Mouse (Mus musculus): ENCODE data around the gene Col24a1. TPM values are rescaled to one million over a fixed set of nuclear protein-coding genes. Genes with fewer than 3 reads are reported as not detected.

Col24a1 gene
- polyA plus RNA-seq, 1 experiment from 2014 or later, result 2.4 TPM

DNA sequence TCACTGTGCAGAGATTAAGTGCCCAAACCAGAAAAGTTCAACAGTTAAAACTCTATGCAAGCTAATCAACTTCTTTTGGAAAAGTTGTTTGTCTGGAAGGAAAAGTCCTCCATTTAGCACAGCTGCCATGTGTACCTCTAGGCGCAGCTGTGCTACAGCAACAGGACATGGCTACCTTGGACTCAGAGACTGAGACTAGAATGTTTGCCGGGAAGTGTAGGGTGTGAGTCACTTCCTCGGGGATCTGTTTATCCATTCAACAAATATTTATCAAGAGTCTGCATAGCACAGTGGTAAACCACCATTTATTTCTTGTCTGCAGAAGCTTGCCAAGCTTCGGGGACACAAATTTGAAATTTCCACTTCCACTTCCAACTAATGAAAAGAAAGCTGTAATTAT, 178.8 kb downstream of the Col24a1 start:
- Histone ChIP-seq H3K36me3 (ENCODE audit: control insufficient read depth, insufficient read depth, low read length) (no peaks in the 10 kb centered on the region), H3K27me3 (replicated peaks; ENCODE audit: control insufficient read depth, insufficient read depth, low read length) (no peaks in the 10 kb centered on the region), H3K4me3 (ENCODE audit: low read length) (no peak overlapping the region), H3K4me2 (ENCODE audit: low read depth, low read length) (no peak overlapping the region), H3K9me3 (ENCODE audit: control insufficient read depth, low read length) (no peaks in the 10 kb centered on the region), H3K27ac (ENCODE audit: low read length) (no peak overlapping the region), H3K9ac (ENCODE audit: low read depth, low read length) (no peak overlapping the region), H3K4me1 (ENCODE audit: control insufficient read depth, insufficient read depth, low read length) (no peaks in the 10 kb centered on the region)
- WGBS, result 33% methylated on average over 4 of the region's 4 CpGs
- ATAC-seq, result peak; percentile 58

DNA sequence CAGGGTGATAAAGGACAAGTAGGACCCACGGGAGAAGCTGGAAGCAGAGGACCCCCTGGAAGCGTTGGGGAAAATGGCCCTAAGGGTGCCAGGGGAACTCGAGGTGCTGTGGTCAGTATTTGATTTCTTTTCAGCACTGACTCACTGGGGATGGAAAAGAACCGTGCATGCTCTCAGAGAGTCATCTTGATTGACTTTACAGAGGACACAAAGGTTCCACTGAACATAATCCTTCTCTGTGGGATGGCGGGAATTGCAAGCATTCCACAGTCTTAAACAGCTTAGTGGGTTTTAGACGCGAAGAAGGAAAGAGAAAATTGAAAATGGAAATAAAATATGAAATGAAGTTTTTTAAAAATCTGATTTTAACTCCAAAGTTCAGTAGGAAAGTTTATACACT, 181.9 kb downstream of the Col24a1 start:
- Histone ChIP-seq H3K4me3 (ENCODE audit: low read length) (no peak overlapping the region), H3K4me1 (ENCODE audit: control insufficient read depth, insufficient read depth, low read length) (no peaks in the 10 kb centered on the region), H3K4me2 (ENCODE audit: low read depth, low read length) (no peak overlapping the region), H3K27ac (ENCODE audit: low read length) (no peak overlapping the region), H3K27me3 (replicated peaks; ENCODE audit: control insufficient read depth, insufficient read depth, low read length) (no peaks in the 10 kb centered on the region), H3K9ac (ENCODE audit: low read depth, low read length) (no peak overlapping the region), H3K9me3 (ENCODE audit: control insufficient read depth, low read length) (no peaks in the 10 kb centered on the region), H3K36me3 (ENCODE audit: control insufficient read depth, insufficient read depth, low read length) (no peaks in the 10 kb centered on the region)
- WGBS, result 67% methylated on average over 7 of the region's 7 CpGs
- no peak for ATAC-seq

DNA sequence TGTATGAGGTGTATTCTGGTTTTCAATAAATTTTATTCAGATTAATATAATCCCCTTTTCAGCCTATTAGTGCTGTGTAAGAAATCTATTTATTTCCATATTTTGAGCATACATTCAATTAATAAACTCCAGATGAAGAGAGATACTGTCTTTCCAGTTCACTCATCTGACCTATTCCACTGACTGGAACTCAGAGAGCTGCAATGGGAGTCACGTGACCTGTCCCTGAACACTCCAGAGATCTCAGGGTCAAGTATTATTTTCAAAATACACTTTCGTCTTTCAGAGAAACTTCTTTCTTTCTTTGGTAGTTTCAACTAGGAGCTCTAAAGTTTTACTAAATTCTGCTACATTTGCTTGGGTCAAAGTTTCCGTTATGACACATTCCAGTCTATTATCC, 184.4 kb downstream of the Col24a1 start:
- ATAC-seq, result no peak
- H3K9ac ChIP-seq (ENCODE audit: low read depth, low read length), result no peak overlapping the region
- WGBS, result 79% methylated on average over 3 of the region's 3 CpGs

DNA sequence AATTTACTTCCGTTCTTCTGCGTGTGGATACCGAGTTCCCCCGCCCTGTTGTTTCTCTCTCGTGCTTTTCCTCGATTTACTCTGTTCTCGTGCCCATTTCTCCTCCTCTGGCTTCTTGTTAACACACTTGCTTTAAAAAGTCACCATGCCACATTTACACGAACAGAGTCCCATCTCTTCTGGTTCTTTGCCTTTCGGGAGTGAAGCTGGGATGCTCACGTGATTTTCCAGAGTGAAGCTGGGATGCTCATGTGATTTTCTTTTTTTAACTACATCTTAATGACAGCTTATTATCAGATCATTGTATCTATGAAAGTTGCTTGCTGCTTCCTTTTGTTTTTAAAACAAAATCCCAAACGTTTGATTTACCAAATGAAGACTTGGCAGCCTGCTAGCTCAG, 184.8 kb downstream of the Col24a1 start:
- Histone ChIP-seq H3K36me3 (ENCODE audit: control insufficient read depth, insufficient read depth, low read length) (no peaks in the 10 kb centered on the region), H3K4me1 (ENCODE audit: control insufficient read depth, insufficient read depth, low read length) (no peaks in the 10 kb centered on the region), H3K4me3 (ENCODE audit: low read length) (no peak overlapping the region), H3K9ac (ENCODE audit: low read depth, low read length) (no peak overlapping the region), H3K27ac (ENCODE audit: low read length) (no peak overlapping the region), H3K4me2 (ENCODE audit: low read depth, low read length) (no peak overlapping the region), H3K9me3 (ENCODE audit: control insufficient read depth, low read length) (no peaks in the 10 kb centered on the region), H3K27me3 (replicated peaks; ENCODE audit: control insufficient read depth, insufficient read depth, low read length) (no peaks in the 10 kb centered on the region)
- ATAC-seq, result no peak
- WGBS, result 76% methylated on average over 11 of the region's 11 CpGs

More for the DNA sequence above, 184.4 kb downstream of the Col24a1 start:
- no peaks in the 10 kb centered on the region for H3K9me3 ChIP-seq (ENCODE audit: control insufficient read depth, low read length)
- no peaks in the 10 kb centered on the region for H3K27me3 ChIP-seq (replicated peaks; ENCODE audit: control insufficient read depth, insufficient read depth, low read length)
- no peak overlapping the region for H3K4me3 ChIP-seq (ENCODE audit: low read length)
- H3K4me1 ChIP-seq (ENCODE audit: control insufficient read depth, insufficient read depth, low read length), result no peaks in the 10 kb centered on the region
- no peak overlapping the region for H3K4me2 ChIP-seq (ENCODE audit: low read depth, low read length)
- H3K36me3 ChIP-seq (ENCODE audit: control insufficient read depth, insufficient read depth, low read length), result no peaks in the 10 kb centered on the region
- no peak overlapping the region for H3K27ac ChIP-seq (ENCODE audit: low read length)

DNA sequence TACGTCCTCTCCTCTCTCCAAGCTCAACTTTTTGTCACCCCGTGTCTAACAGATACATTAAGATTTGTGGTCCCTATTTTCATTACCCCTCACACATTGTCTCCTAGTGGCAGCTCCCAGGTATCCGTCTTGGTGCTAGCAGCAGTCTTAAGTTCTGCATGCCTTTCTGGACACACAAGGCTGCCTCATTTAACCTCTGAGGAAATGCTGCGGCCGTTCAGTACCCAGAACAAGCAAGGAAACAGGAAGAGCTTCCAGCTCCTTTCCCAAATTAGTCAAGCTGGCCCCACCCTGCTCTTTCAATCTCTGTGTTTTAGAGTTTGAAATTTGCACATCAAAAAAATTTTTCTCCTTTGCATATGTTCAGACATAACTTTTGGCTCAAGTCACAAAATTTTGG, 186.2 kb downstream of the Col24a1 start:
- no peaks in the 10 kb centered on the region for H3K27me3 ChIP-seq (replicated peaks; ENCODE audit: control insufficient read depth, insufficient read depth, low read length)
- ATAC-seq, result no peak

DNA sequence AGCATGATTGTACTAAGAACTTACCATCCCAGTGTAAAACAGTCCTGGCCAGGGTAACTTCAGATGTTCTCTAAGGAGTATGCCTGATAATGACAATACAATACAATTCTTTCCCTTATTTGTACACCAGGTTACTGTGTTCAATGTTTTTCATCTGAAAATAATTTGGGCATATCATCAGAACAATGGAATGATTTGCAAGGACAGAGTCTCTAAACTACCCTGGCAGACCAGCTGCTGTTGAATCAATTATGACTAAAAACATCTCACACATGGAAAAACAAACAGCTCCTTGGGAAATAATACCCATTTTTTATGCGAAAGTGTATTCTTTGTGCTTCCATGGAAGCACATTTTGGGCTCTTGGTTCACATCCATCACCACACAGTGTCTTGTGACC, 198.0 kb downstream of the Col24a1 start:
- no peaks in the 10 kb centered on the region for H3K9me3 ChIP-seq (ENCODE audit: control insufficient read depth, low read length)
- no peak for ATAC-seq
- 83% methylated on average over 1 of the region's 1 CpGs for WGBS
- no peaks in the 10 kb centered on the region for H3K4me1 ChIP-seq (ENCODE audit: control insufficient read depth, insufficient read depth, low read length)
- no peak overlapping the region for H3K4me2 ChIP-seq (ENCODE audit: low read depth, low read length)
- H3K27ac ChIP-seq (ENCODE audit: low read length), result no peak overlapping the region
- H3K9ac ChIP-seq (ENCODE audit: low read depth, low read length), result no peak overlapping the region
- H3K27me3 ChIP-seq (replicated peaks; ENCODE audit: control insufficient read depth, insufficient read depth, low read length), result no peaks in the 10 kb centered on the region
- no peaks in the 10 kb centered on the region for H3K36me3 ChIP-seq (ENCODE audit: control insufficient read depth, insufficient read depth, low read length)
- no peak overlapping the region for H3K4me3 ChIP-seq (ENCODE audit: low read length)

More for the DNA sequence above, 186.2 kb downstream of the Col24a1 start:
- Histone ChIP-seq H3K36me3 (ENCODE audit: control insufficient read depth, insufficient read depth, low read length) (no peaks in the 10 kb centered on the region), H3K4me2 (ENCODE audit: low read depth, low read length) (no peak overlapping the region), H3K4me3 (ENCODE audit: low read length) (no peak overlapping the region), H3K4me1 (ENCODE audit: control insufficient read depth, insufficient read depth, low read length) (no peaks in the 10 kb centered on the region), H3K27ac (ENCODE audit: low read length) (no peak overlapping the region), H3K9me3 (ENCODE audit: control insufficient read depth, low read length) (no peaks in the 10 kb centered on the region), H3K9ac (ENCODE audit: low read depth, low read length) (no peak overlapping the region)
- 54% methylated on average over 5 of the region's 5 CpGs for WGBS

DNA sequence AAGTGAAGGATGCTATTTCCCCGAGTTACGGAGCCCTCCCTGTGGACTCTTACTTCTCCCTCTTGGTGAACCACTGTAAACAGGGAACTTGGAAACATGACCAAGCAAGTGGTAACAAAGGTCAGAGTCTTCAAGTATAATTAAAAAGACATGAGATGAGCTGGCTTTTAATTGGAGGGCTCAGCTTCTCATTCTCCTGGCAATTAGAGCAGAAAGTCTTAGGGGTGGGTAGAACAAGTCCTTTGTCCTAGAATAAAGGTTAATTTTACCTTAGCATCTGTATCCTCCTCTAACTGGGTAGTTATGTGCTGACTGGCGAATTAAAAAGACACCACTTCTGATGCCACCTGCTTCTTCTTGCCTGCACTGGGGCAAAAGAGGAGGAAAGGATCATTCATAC, 199.1 kb downstream of the Col24a1 start:
- no peak for ATAC-seq
- Histone ChIP-seq H3K27me3 (replicated peaks; ENCODE audit: control insufficient read depth, insufficient read depth, low read length) (no peaks in the 10 kb centered on the region), H3K4me2 (ENCODE audit: low read depth, low read length) (no peak overlapping the region), H3K9ac (ENCODE audit: low read depth, low read length) (no peak overlapping the region), H3K9me3 (ENCODE audit: control insufficient read depth, low read length) (no peaks in the 10 kb centered on the region), H3K4me3 (ENCODE audit: low read length) (no peak overlapping the region), H3K4me1 (ENCODE audit: control insufficient read depth, insufficient read depth, low read length) (no peaks in the 10 kb centered on the region), H3K36me3 (ENCODE audit: control insufficient read depth, insufficient read depth, low read length) (no peaks in the 10 kb centered on the region), H3K27ac (ENCODE audit: low read length) (no peak overlapping the region)
- WGBS, result 69% methylated on average over 3 of the region's 3 CpGs

DNA sequence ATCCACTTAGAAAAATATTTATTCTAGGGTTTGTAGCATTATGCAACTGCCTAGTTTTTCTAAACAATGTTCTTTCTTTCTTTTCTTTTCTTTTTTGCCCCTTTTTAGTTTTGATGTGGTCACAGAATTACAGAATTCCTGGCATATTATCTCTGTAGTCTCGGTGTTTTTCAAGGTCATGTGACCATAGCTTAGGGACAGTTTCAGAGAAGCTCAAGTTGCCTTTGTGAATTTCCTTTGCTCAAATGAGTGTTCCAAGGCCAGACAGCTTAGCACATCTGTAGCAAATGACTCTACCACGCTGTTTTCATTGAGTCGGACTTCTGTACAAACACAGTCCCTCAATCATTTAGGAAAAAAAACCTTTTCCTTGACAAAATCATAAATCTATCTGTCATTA, 205.9 kb downstream of the Col24a1 start:
- Histone ChIP-seq H3K9ac (ENCODE audit: low read depth, low read length) (no peak overlapping the region), H3K27ac (ENCODE audit: low read length) (no peak overlapping the region), H3K27me3 (replicated peaks; ENCODE audit: control insufficient read depth, insufficient read depth, low read length) (no peaks in the 10 kb centered on the region), H3K4me2 (ENCODE audit: low read depth, low read length) (no peak overlapping the region), H3K36me3 (ENCODE audit: control insufficient read depth, insufficient read depth, low read length) (no peaks in the 10 kb centered on the region), H3K9me3 (ENCODE audit: control insufficient read depth, low read length) (no peaks in the 10 kb centered on the region), H3K4me3 (ENCODE audit: low read length) (no peak overlapping the region), H3K4me1 (ENCODE audit: control insufficient read depth, insufficient read depth, low read length) (no peaks in the 10 kb centered on the region)
- no peak for ATAC-seq
- WGBS, result 52% methylated on average over 3 of the region's 3 CpGs

DNA sequence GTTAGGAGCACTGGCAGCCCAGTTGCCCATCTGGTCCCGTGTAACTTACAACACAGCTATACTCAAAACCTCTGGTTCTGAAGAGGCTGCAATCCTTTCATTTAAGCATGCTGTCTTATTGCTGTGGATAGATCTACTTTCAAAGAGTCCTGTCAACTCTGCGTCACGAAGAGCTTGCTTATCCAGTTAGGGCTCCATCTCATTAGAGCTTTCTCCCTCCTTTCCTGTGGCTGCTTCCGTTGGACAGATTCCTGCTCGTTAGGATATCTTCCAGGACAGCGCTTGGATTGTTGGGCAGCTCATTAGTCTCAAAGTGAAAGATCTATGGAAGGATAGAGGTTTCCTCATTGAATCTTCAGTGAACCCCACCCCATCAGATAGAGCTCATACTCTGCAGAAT, 206.6 kb downstream of the Col24a1 start:
- WGBS, result 90% methylated on average over 6 of the region's 6 CpGs
- Histone ChIP-seq H3K9me3 (ENCODE audit: control insufficient read depth, low read length) (no peaks in the 10 kb centered on the region), H3K4me1 (ENCODE audit: control insufficient read depth, insufficient read depth, low read length) (no peaks in the 10 kb centered on the region), H3K4me2 (ENCODE audit: low read depth, low read length) (no peak overlapping the region), H3K9ac (ENCODE audit: low read depth, low read length) (no peak overlapping the region), H3K36me3 (ENCODE audit: control insufficient read depth, insufficient read depth, low read length) (no peaks in the 10 kb centered on the region), H3K4me3 (ENCODE audit: low read length) (no peak overlapping the region), H3K27me3 (replicated peaks; ENCODE audit: control insufficient read depth, insufficient read depth, low read length) (no peaks in the 10 kb centered on the region), H3K27ac (ENCODE audit: low read length) (no peak overlapping the region)
- no peak for ATAC-seq

DNA sequence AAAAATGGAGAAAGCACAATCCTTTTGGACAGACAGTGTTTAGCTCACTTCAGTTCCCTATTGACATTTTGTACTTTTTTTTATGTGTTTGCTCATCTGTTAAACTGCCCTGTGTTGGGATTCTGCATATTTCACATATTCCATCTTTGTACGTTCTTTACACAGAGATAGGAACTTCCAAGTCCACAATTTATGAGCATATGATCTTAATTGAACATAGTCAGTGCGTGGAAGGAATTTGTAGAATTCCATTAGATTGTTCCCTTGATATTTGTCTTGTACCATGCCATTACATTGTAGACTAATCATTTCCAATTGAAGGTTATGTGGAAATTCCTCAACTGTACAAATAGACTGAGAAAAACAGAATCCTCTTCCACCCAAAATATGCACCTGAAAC, 212.6 kb downstream of the Col24a1 start:
- ATAC-seq, result no peak
- no peaks in the 10 kb centered on the region for H3K36me3 ChIP-seq (ENCODE audit: control insufficient read depth, insufficient read depth, low read length)
- WGBS, result 70% methylated on average over 2 of the region's 2 CpGs

More for the DNA sequence above, 212.6 kb downstream of the Col24a1 start:
- no peak overlapping the region for H3K27ac ChIP-seq (ENCODE audit: low read length)
- no peak overlapping the region for H3K9ac ChIP-seq (ENCODE audit: low read depth, low read length)
- no peak overlapping the region for H3K4me2 ChIP-seq (ENCODE audit: low read depth, low read length)
- H3K4me3 ChIP-seq (ENCODE audit: low read length), result no peak overlapping the region
- H3K9me3 ChIP-seq (ENCODE audit: control insufficient read depth, low read length), result no peaks in the 10 kb centered on the region
- no peaks in the 10 kb centered on the region for H3K27me3 ChIP-seq (replicated peaks; ENCODE audit: control insufficient read depth, insufficient read depth, low read length)
- no peaks in the 10 kb centered on the region for H3K4me1 ChIP-seq (ENCODE audit: control insufficient read depth, insufficient read depth, low read length)

Data from intestine, embryonic 16.5 days (tissue).